Mouse (Mus musculus) liver, adult (tissue): ENCODE results near the gene Zc2hc1c.

ENCODE experiments used
- GATA4 ChIP-seq: IDR thresholded peaks from 2 replicates; pipeline ENCODE4 v1.6.1; 2014; ENCODE audit warnings: mild to moderate bottlenecking, low read length; ENCODE audit not compliant: insufficient replicate concordance

The Zc2hc1c gene

GRCm38 (mm10) chr12:85298127-85298834, 9.9 kb downstream of the Zc2hc1c start:
- TF ChIP-seq GATA4 = no peak

DNA sequence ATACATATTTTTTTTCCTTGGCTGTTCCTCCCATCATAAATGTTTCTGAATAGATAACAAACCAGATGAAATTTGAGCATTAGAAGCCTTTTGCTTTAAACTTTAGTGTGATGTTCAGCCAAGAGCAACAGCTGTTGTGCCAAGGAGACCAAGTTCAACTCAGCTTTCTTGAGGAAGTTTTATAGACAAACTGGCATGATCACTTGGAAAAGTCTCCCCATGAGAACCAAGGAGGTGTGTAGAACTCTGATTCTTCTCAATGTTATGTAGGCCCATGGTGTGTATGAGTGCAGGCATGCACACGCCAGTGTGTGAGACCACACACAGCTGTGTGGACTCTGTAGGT, 10.4 kb downstream of the Zc2hc1c start:
- TF ChIP-seq GATA4 = no peak

DNA sequence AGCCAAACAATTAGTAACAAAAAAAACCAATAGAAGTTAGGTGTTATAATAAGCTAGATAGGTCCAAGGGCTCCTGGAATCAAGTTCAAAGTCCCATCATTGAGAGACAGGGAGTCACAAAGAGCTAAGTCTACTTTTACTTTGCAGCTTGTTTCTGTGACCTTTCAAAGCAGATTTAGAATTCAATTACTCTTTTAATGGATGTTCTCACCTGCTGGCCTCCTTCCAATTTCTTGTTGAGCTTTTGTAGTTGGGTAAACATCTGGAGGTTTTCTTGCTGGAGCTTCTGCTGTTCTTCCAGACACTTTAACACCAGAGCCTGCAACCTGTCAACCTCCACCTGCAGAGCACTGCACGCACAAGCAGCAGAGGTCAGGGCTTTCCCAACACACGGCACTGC, 14.9 kb downstream of the Zc2hc1c start:
- no peak for TF ChIP-seq GATA4

DNA sequence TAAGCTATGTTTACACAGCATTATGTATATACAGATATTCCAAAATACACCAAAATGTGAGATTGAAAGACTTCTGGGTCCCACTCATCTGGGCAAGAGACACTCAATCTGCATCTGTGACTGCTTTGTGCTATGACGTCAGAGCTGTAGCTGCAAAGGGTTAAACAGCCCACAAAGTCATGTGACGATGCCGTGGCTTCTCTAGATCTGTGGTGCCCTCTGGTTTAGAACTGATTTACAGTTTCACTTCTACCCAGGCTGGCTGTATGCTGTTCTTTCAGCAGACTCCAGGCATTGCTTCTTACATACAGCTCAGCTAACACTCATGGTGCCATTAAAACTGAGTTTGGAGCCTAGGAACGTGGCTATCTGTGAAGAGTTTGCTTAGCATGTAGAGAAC, 16.3 kb downstream of the Zc2hc1c start:
- no peak for TF ChIP-seq GATA4

DNA sequence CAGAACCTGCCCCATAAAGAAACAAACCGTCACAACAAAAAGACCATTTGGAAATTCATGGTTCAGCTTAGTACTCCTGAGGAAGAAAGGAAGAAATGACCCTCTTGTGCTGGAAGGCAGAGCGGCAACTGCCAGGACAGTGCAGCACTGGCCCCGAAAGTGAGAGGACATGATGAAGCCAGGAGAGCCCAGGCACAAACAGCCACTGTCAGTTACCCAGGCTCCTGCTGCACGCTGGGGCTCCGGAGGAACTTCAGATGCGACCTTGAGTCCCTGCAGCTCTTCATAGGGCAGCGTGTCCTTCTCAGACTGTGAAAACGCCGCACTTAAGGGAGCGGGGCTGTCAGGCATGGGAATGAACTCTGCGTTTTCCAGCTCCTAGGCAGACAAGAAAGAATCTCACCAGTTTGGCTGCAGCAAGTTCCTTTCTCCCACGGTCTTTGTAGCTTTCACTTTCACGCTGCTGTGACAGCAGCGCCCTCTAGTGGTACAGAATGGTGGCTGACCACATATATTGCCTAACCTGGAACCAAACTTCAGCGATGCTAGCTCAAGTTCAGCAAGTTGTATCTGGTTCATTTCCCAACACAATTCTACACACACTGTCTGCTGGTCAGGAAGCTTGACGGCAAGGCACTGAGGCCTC, 17.0 kb downstream of the Zc2hc1c start:
- no peak for TF ChIP-seq GATA4

DNA sequence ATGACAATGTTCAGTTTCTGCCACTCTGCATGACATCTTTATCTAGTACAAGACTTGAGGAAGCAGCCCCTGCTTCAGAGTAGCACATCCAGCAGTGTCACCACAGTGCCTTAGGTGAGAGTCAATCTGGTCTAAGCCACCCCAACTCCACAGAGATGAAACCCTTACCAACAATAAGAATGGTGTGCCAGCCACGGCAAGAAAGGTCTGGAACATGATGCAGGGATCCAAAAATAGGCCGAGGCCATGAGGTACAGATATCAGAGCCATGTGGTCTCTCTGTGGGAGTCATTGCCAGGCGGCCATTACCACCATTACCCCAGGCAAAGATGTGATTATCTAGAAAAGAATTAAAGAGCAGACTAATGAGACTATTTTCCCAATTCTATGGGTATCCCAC, 20.3 kb downstream of the Zc2hc1c start:
- TF ChIP-seq GATA4 = no peak

- no peak for TF ChIP-seq GATA4
Measured at GRCm38 (mm10) chr12:85330153-85330552, 41.8 kb downstream of the Zc2hc1c start.

DNA sequence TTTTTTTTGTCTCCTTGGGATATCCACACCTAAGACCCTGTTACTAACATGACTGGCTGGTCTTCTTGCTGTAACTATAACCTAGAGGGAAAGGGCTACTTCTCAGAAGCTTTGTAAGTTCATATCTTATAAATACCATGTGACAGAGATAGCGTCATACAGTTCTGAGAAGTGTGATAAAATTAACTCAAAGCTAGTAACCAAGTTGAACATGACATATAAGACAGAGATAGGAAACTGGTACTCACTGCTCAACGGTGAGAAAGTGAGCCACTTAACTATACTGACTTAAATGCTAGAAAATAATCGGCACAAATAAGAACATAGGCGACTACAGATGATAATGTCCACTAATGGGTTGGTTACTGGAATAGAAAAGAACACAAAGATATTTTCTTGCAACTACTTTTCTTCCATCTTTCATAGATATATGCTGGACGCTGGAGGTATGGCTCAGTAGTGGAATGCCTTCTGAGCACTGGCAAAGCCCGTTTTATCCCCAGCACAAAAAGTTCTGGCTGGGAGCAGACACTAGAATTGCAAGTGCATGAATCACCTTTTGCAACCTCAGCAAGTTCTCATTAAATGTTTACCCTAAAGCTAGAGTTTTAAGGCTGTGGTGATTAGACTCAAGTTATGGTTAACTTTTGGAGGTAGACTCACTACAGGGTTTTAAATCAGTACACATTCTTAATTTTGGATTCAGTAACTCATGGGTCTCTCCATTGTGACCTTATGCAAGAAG, 49.3 kb downstream of the Zc2hc1c start:
- no peak for TF ChIP-seq GATA4

DNA sequence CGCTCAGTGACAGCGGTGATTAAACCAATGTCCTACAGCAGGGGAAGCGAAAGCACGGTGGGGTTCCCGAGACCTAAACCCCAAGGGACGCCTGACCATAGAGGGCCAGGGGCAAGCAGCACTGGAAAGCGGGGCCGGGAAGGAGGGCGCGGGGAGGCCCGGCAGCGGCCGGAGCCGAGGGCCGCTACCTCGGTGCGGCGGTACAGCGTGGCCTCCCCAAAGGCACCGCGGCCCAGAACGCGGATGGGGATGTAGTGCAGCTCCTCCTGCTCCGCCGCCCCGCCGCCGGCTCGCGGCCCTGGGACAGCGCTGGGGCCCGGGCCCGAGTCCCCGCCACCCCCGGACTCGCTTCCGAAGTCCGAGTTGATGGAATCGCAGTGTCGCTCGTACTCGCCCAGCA, 50.4 kb downstream of the Zc2hc1c start:
- no peak for TF ChIP-seq GATA4

DNA sequence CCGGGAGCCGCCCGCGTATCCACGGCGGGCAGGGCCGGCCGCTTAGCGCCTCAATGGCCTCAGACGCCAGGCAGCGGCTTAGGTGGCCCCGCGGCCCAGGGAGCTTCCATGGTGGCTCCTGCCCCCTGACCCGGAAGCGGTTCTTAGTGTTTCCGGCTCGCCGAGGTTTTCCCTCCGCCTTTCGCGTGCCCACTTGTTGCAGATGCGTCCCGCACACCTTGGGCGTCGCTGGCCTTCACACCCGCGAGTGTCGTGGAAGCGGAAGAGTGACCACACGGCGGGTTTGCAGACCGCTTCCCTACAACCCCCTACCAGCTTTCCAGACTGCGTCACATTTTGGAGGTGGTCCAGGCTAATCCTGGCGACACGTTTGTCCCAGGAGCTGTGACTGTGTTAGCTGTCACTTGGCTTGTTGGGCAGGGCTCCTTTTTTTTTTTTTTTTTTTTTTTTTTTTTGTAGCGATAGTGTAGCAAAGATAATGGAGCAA, 50.9 kb downstream of the Zc2hc1c start, which contains the start of gene Nek9:
Nek9 (minus strand) TSS at position 120 of the 487 bp plus-strand sequence.
- peak; percentile 5; the same call in 1 of the 2 replicates for TF ChIP-seq GATA4

DNA sequence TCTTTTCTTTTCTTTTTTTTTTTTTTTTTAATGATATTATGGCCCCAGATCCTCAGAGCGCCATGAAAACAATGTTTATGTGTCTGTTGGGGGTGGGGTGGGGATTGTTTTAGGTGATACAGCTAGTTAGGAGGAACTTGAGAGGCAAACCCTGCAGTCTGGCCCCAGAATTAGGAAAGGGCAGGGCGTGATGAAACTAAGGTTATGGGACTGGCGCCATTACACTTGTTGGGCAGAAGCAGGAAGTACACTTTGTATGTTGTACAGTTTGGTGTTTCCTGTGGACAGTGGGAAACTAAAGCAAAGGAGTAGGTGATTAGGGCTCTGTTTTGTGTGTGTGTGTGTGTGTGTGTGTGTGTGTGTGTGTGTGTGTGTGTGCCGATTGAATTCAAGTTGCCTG, 51.6 kb downstream of the Zc2hc1c start:
- no peak for TF ChIP-seq GATA4

DNA sequence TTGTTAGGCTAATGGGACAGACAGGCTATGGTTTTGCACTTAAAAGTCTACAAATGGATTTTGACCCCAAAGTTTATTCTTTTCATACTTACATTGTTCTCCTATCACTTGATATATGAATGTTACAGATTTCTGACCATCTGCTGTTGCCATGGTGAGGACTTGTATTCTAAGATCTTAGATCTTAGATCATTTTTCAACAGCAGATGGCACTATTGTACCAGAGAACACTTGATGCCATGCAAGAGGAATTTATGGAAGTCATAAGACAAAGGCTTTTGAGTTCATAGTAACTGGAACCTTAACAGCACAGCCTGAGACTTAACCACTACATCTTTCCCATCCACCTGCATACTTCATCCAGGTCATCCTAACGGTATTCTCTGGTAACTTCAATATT, 52.7 kb downstream of the Zc2hc1c start:
- no peak for TF ChIP-seq GATA4

GRCm38 (mm10) chr12:85342310-85342709, 53.9 kb downstream of the Zc2hc1c start:
- TF ChIP-seq GATA4 = no peak

GRCm38 (mm10) chr12:85344252-85344651, 55.9 kb downstream of the Zc2hc1c start:
- TF ChIP-seq GATA4 = no peak

- TF ChIP-seq GATA4 = no peak
Measured at GRCm38 (mm10) chr12:85345559-85345958, 57.2 kb downstream of the Zc2hc1c start.

GRCm38 (mm10) chr12:85346374-85346773, 58.0 kb downstream of the Zc2hc1c start:
- no peak for TF ChIP-seq GATA4

DNA sequence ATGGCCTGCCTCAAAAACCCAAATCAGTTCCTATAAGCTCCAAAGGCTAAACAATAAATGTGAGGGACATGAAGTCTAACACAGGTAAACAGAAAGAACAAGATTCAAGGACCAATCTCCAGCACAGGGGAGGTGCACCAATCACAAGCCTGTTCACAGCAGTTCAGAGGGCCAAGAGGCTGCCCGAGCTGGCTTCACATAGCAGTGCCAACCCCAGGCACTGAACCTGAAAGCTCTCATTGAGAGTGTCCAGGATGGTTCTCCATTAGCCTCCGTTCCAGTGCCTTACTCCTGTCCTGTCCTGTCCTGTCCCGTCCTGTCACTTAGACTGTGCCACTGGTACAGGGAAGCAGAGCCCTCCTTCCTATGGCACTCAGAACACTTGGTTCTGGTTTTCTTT, 58.8 kb downstream of the Zc2hc1c start:
- TF ChIP-seq GATA4 = no peak

DNA sequence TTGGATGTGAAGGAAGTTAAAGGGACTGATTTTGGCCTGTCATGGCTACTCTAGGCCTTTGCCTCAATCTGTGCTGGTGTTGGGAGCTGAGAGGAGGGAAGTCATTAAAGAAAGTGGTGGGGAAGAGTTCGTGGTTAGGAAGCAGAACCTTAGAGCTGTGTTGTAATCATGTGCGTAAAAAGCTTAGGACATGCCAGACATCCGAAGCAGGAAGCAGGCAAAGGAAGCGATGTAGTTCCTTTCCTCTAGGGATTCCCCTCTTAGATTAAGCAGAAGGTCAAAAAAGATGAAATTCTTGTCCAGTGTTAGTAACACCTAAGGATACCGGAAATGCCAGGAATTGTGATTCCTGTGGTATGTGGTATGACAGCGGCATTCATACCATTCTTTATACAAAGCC, 59.9 kb downstream of the Zc2hc1c start:
- TF ChIP-seq GATA4 = peak; percentile 52; the same call in 1 of the 2 replicates
